In genomic region chr3:95218466-95219137, GRCm38 (mm10) we compare ENCODE assay signal across 8 mouse cellular contexts. TPM values are rescaled to one million over a fixed set of nuclear protein-coding genes. Genes with fewer than 3 reads are reported as not detected.
DNase-seq lines count a peak whose midpoint lies in the region; ATAC-seq and TF ChIP-seq lines count a peak whose summit lies in the region.

No protein-coding gene starts in this region.

- WGBS in hindbrain, embryonic 13.5 days = 77% methylated on average over 6 of the region's 6 CpGs
- 60% methylated on average over 6 of the region's 6 CpGs for WGBS in liver, postnatal 0 days (ENCODE audit: insufficient replicate concordance)

- peak; percentile 14 for DNase-seq in kidney, adult 18-20 months
- no peak for DNase-seq in kidney, postnatal 10 days
- peak; percentile 81 for DNase-seq in R1 (ENCODE audit: low read depth, low spot score)
- DNase-seq in liver, postnatal 0 days = peak; percentile 38
- DNase-seq in left cerebral cortex, postnatal 4 days = no peak
- DNase-seq in thymus, postnatal 25 days = no peak
- no peak for DNase-seq in ovary, postnatal 10 days (ENCODE audit: low spot score)

- no peak for TF ChIP-seq CTCF in liver, postnatal 0 days (IDR thresholded peaks at IDR 0.05; ENCODE audit: low read depth)

- ATAC-seq in hindbrain, embryonic 13.5 days (ENCODE audit: low FRiP score) = no peak
- no peak for ATAC-seq in liver, postnatal 0 days

- H3K4me1 ChIP-seq in hindbrain, embryonic 13.5 days (replicated peaks) = peaks cover 35% of the 10 kb centered on the region
- peaks cover 23% of the 10 kb centered on the region for H3K4me1 ChIP-seq in liver, postnatal 0 days (ENCODE audit: insufficient read depth)

- intact Hi-C loops in left cerebral cortex, postnatal 4 days (cut with DNase I) = no loop called here

- H3K9ac ChIP-seq in hindbrain, embryonic 13.5 days = no peak overlapping the region
- H3K9ac ChIP-seq in liver, postnatal 0 days (replicated peaks) = peak overlapping the region; percentile 96

- no peaks in the 10 kb centered on the region for H3K27me3 ChIP-seq in hindbrain, embryonic 13.5 days
- H3K27me3 ChIP-seq in liver, postnatal 0 days (ENCODE audit: insufficient read depth, low read length) = no peaks in the 10 kb centered on the region

- peak overlapping the region; percentile 96; the same call in 1 of the 2 replicates for H3K27ac ChIP-seq in hindbrain, embryonic 13.5 days
- H3K27ac ChIP-seq in liver, postnatal 0 days (ENCODE audit: low read depth) = peak overlapping the region; percentile 99

- peak overlapping the region; percentile 65 for H3K4me2 ChIP-seq in hindbrain, embryonic 13.5 days
- H3K4me2 ChIP-seq in liver, postnatal 0 days (ENCODE audit: low read depth, low read length) = peak overlapping the region; percentile 72

- peak overlapping the region; percentile 71; the same call in 1 of the 2 replicates for H3K4me3 ChIP-seq in hindbrain, embryonic 13.5 days
- H3K4me3 ChIP-seq in liver, postnatal 0 days (ENCODE audit: low read depth, low read length) = peak overlapping the region; percentile 92

- H3K36me3 ChIP-seq in hindbrain, embryonic 13.5 days = peaks cover 66% of the 10 kb centered on the region
- H3K36me3 ChIP-seq in liver, postnatal 0 days (replicated peaks; ENCODE audit: insufficient read depth, low read length) = peaks cover 21% of the 10 kb centered on the region

- TF ChIP-seq EP300 in liver, postnatal 0 days (IDR thresholded peaks at IDR 0.05; ENCODE audit: low read depth) = no peak

- H3K9me3 ChIP-seq in hindbrain, embryonic 13.5 days = no peaks in the 10 kb centered on the region
- no peaks in the 10 kb centered on the region for H3K9me3 ChIP-seq in liver, postnatal 0 days (ENCODE audit: low read length)

RNA-seq across cellular contexts. Expression of gene Gabpb2, which starts 0.9 kb away (rescaled TPM):
- polyA plus RNA-seq in hindbrain, embryonic 13.5 days (2015; fragmentation: Nextera tagmentation; extraction: Ambion mirVana) = 4.5 and 4.6 TPM in 2 replicates
- polyA plus RNA-seq in liver, postnatal 0 days (2015; fragmentation: Nextera tagmentation; extraction: Ambion mirVana) = 2.5 and 3.9 TPM in 2 replicates
- total RNA-seq in left cerebral cortex, postnatal 4 days (2021) = 1 to 10 TPM; 9.0 TPM

RNA-seq across cellular contexts. Expression of gene Cdc42se1, which starts 9.9 kb away (rescaled TPM):
- polyA plus RNA-seq in hindbrain, embryonic 13.5 days (2015; fragmentation: Nextera tagmentation; extraction: Ambion mirVana) = 65.5 and 68.9 TPM in 2 replicates
- 31.7 and 32.3 TPM in 2 replicates for polyA plus RNA-seq in liver, postnatal 0 days (2015; fragmentation: Nextera tagmentation; extraction: Ambion mirVana)
- total RNA-seq in left cerebral cortex, postnatal 4 days (2021) = 10 to 100 TPM; 62.1 to 62.4 TPM

RNA-seq across cellular contexts. Expression of gene Mllt11, which starts 13.4 kb away (rescaled TPM):
- 307 and 311 TPM in 2 replicates for polyA plus RNA-seq in hindbrain, embryonic 13.5 days (2015; fragmentation: Nextera tagmentation; extraction: Ambion mirVana)
- 2.0 and 2.3 TPM in 2 replicates for polyA plus RNA-seq in liver, postnatal 0 days (2015; fragmentation: Nextera tagmentation; extraction: Ambion mirVana)
- 100 to 1,000 TPM; 668 to 674 TPM for total RNA-seq in left cerebral cortex, postnatal 4 days (2021)

RNA-seq across cellular contexts. Expression of gene Gm128, which starts 22.8 kb away (rescaled TPM):
- polyA plus RNA-seq in hindbrain, embryonic 13.5 days (2015; fragmentation: Nextera tagmentation; extraction: Ambion mirVana) = 0.19 and 0.26 TPM in 2 replicates
- polyA plus RNA-seq in liver, postnatal 0 days (2015; fragmentation: Nextera tagmentation; extraction: Ambion mirVana) = 0.08 TPM in 1 of 2 replicates, not detected in the other
- not detected for total RNA-seq in left cerebral cortex, postnatal 4 days (2021)

RNA-seq across cellular contexts. Expression of gene Bnipl, which starts 32.4 kb away (rescaled TPM):
- 0.13 and 0.25 TPM in 2 replicates for polyA plus RNA-seq in hindbrain, embryonic 13.5 days (2015; fragmentation: Nextera tagmentation; extraction: Ambion mirVana)
- not detected in 2 replicates for polyA plus RNA-seq in liver, postnatal 0 days (2015; fragmentation: Nextera tagmentation; extraction: Ambion mirVana)
- under 1 TPM; 0.36 to 0.74 TPM for total RNA-seq in left cerebral cortex, postnatal 4 days (2021)

Comparison
In these comparisons a context has a peak if more than half of its experiments do, and no peak if none do; other contexts are left out.
1. DNase-seq: peak in kidney, adult 18-20 months (single experiment), R1 (single experiment) and liver, postnatal 0 days (single experiment); none in kidney, postnatal 10 days (single experiment), left cerebral cortex, postnatal 4 days (single experiment), thymus, postnatal 25 days (single experiment) and ovary, postnatal 10 days (single experiment).
2. RNA of gene Mllt11, which starts 13.4 kb away (polyA plus RNA-seq): 307 to 311 TPM in hindbrain, embryonic 13.5 days; 2.0 to 2.3 TPM in liver, postnatal 0 days; every median in the first group is over 10 times any median in the second.